Mouse (Mus musculus) midbrain, embryonic 14.5 days (tissue): Measurements from ENCODE around the gene Aldh1a1. TPM values are rescaled to one million over a fixed set of nuclear protein-coding genes. Genes with fewer than 3 reads are reported as not detected.

Experiments used
- ATAC-seq: fragments of 200-750 bp; cut with Nextera tagmentation; 2 replicates; pipeline ENCODE4 v1.8.0; 2017; ENCODE audit warnings: moderate number of reproducible peaks, moderate library complexity; ENCODE audit not compliant: low FRiP score, low TSS enrichment
- DNase-seq: peaks from one replicate; pipeline ENCODE4 v3.0.0-alpha.2; 2015
- H3K27ac ChIP-seq: fragments of 300-500 bp; sonication (generic); replicated peaks from 2 replicates; pipeline ENCODE4 v1.5.1; 2014; ENCODE audit warnings: mild to moderate bottlenecking, low read depth, low read length, moderate library complexity
- H3K27me3 ChIP-seq: fragments of 300-500 bp; sonication (generic); 2 replicates; pipeline ENCODE4 v1.6.1; 2014; ENCODE audit warnings: low read length, control low read depth, mixed read lengths; ENCODE audit not compliant: control insufficient read depth, insufficient read depth
- H3K36me3 ChIP-seq: fragments of 300-500 bp; sonication (generic); 2 replicates; pipeline ENCODE4 v1.6.1; 2014; ENCODE audit warnings: low read length, control low read depth; ENCODE audit not compliant: control insufficient read depth, insufficient read depth
- H3K4me1 ChIP-seq: fragments of 300-500 bp; sonication (generic); 2 replicates; pipeline ENCODE4 v1.6.1; 2014; ENCODE audit warnings: mild to moderate bottlenecking, antibody characterized with exemption, low read length, control low read depth; ENCODE audit not compliant: control insufficient read depth, insufficient read depth
- H3K4me2 ChIP-seq: fragments of 300-500 bp; sonication (generic); 2 replicates; pipeline ENCODE4 v1.6.1; 2014; ENCODE audit warnings: mild to moderate bottlenecking, low read length, moderate library complexity
- H3K4me3 ChIP-seq: fragments of 300-500 bp; sonication (generic); replicated peaks from 2 replicates; pipeline ENCODE4 v1.5.1; 2014; ENCODE audit warnings: low read depth, low read length
- H3K9ac ChIP-seq: fragments of 300-500 bp; sonication (generic); replicated peaks from 2 replicates; pipeline ENCODE4 v1.6.1; 2014; ENCODE audit warnings: mild to moderate bottlenecking, low read length, moderate library complexity
- H3K9me3 ChIP-seq: fragments of 300-500 bp; sonication (generic); 2 replicates; pipeline ENCODE4 v1.6.1; 2016; ENCODE audit warnings: low read length, control low read depth, mixed read lengths; ENCODE audit not compliant: control insufficient read depth
- WGBS: fragments of 180-500 bp; shearing (Covaris S2); extraction: QIAGEN DNeasy Blood & Tissue Kit; methylation state at CpG from one replicate; pipeline ENCODE4 v1.1.7; 2014; 5-methylcytosine and 5-hydroxymethylcytosine counted together
- polyA plus RNA-seq: library from polyadenylated mRNA; unstranded; fragments of >200 nt; fragmentation: Nextera tagmentation; extraction: Ambion mirVana; gene quantifications from 2 replicates; pipeline ENCODE4 v1.2.1, GENCODE M21; 2014

Aldh1a1 gene
- polyA plus RNA-seq, 1 experiment from 2014 or later, result 9.7 TPM

DNA sequence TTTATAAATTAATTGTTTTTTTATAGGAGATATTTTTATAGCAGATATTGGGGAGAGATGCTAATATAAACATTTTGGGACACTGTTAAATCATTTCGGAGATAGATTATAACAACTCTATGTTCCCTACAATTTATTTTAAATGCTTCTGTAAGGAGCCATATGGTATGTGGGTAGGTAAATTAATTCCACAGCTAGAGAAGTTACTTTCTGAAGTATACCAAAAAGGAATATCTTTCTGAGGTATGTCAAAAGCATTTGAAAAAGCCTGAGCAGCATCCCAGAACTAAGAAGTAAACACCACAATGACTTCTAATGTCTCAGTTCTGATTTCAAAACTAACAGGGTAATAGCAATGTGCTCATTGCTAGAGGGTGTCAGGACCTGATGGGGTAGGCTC is 49.4 kb downstream of the Aldh1a1 start:
- no peak overlapping the region for H3K4me2 ChIP-seq
- H3K27me3 ChIP-seq, result no peaks in the 10 kb centered on the region
- H3K4me3 ChIP-seq, result no peak overlapping the region
- WGBS, result 95% methylated on average over 1 of the region's 1 CpGs
- DNase-seq (no peak), ATAC-seq (no peak)
- H3K4me1 ChIP-seq, result no peaks in the 10 kb centered on the region
- H3K9ac ChIP-seq, result no peak overlapping the region
- H3K36me3 ChIP-seq, result no peaks in the 10 kb centered on the region
- H3K27ac ChIP-seq, result no peak overlapping the region
- no peaks in the 10 kb centered on the region for H3K9me3 ChIP-seq

DNA sequence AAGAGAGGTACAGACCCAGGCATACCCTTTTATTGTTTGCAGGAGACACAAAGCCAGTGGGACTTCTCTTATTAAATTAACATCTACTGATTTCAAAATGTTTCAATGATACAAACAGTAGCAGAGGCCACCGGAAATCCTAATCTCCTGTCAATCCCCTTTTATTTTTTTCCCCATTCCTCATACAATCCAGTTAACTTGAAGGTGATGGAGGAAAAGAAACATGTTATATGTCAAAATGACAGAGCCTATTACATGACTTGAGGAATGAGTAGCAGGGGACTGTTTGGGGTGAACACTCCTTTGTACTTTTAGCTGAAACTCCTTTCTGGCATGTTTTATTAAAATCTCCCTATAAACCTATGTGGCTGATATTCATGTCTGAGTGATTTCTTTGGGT is 51.3 kb downstream of the Aldh1a1 start:
- WGBS, result 65% methylated on average over 1 of the region's 1 CpGs
- Histone ChIP-seq H3K4me1 (no peaks in the 10 kb centered on the region), H3K27ac (no peak overlapping the region), H3K36me3 (no peaks in the 10 kb centered on the region), H3K9me3 (no peaks in the 10 kb centered on the region; the same call in 1 of the 2 replicates), H3K4me3 (no peak overlapping the region), H3K27me3 (no peaks in the 10 kb centered on the region), H3K9ac (no peak overlapping the region), H3K4me2 (no peak overlapping the region)
- ATAC-seq (no peak), DNase-seq (no peak)

DNA sequence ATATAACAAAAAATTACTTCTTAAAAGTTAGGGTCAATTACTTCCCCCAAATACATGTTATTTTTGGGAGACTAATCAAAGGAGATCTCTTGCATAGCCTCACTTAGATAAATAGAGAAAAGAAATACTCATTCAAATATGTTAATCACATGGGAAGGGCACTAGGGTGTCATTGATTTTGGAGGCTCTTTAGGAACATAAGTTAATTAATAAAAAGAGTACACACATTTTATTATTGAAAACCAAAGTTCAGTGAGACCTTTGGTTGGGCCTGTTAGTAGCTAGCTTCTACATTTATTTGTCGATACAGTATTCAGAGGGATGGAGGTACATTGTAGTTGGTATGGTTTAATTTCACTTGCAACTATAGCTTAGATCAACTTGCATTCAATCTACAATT is 52.4 kb downstream of the Aldh1a1 start:
- Histone ChIP-seq H3K4me2 (no peak overlapping the region), H3K9me3 (no peaks in the 10 kb centered on the region; the same call in 1 of the 2 replicates), H3K27ac (no peak overlapping the region), H3K27me3 (no peaks in the 10 kb centered on the region), H3K9ac (no peak overlapping the region), H3K4me3 (no peak overlapping the region), H3K36me3 (no peaks in the 10 kb centered on the region), H3K4me1 (no peaks in the 10 kb centered on the region)
- DNase-seq (no peak), ATAC-seq (no peak)
- 94% methylated on average over 1 of the region's 1 CpGs for WGBS

DNA sequence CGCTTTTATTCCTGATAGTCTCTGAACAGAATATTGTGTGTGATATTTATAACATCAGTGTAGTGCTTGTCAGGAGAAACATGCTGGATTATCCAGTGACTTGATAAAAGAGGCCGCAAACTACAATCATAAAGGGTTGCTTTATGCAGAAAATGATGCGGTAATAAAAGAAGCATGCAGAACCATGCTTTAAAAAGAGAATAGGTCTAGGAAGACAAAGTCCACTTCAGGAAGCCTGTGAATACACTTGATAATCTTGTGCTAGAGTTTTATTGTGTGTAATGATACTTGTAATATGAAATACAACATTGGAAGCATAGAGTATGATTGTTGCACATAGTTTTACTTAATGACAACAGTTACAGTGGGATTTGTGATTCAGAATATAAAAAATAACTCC is 54.5 kb downstream of the Aldh1a1 start:
- no peak overlapping the region for H3K4me3 ChIP-seq
- H3K9ac ChIP-seq, result no peak overlapping the region
- ATAC-seq, result no peak
- no peak overlapping the region for H3K27ac ChIP-seq
- no peak for DNase-seq
- no peaks in the 10 kb centered on the region for H3K36me3 ChIP-seq
- H3K4me1 ChIP-seq, result no peaks in the 10 kb centered on the region
- H3K27me3 ChIP-seq, result no peaks in the 10 kb centered on the region
- 87% methylated on average over 3 of the region's 3 CpGs for whole genome bisulfite sequencing
- no peak overlapping the region for H3K4me2 ChIP-seq
- H3K9me3 ChIP-seq, result no peaks in the 10 kb centered on the region; the same call in 1 of the 2 replicates

DNA sequence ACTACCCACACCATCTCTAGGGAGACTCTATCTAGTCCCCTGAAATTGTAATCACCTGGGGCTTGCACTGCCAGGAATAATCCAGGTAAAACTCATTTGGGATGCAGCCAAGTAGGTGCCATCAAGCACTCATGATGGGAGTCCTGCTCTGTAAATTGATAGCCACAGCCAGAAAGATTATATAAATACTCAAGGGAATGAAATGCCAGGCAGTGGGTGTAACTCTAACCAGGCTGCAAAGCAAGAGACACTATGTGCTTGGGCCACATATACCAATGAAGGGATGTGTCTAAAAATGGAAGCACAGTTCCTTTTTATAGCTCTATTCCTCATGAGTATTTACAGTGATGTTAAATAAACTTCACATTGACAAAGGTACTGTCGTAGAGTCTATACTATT is 56.9 kb downstream of the Aldh1a1 start:
- H3K36me3 ChIP-seq, result no peaks in the 10 kb centered on the region
- no peaks in the 10 kb centered on the region for H3K4me1 ChIP-seq
- H3K4me3 ChIP-seq, result no peak overlapping the region
- H3K4me2 ChIP-seq, result no peak overlapping the region
- no peak overlapping the region for H3K27ac ChIP-seq
- peak; percentile 7 for DNase-seq
- no peak for ATAC-seq
- H3K9me3 ChIP-seq, result no peaks in the 10 kb centered on the region; the same call in 1 of the 2 replicates
- no peaks in the 10 kb centered on the region for H3K27me3 ChIP-seq
- H3K9ac ChIP-seq, result no peak overlapping the region
- 98% methylated on average over 1 of the region's 1 CpGs for WGBS

DNA sequence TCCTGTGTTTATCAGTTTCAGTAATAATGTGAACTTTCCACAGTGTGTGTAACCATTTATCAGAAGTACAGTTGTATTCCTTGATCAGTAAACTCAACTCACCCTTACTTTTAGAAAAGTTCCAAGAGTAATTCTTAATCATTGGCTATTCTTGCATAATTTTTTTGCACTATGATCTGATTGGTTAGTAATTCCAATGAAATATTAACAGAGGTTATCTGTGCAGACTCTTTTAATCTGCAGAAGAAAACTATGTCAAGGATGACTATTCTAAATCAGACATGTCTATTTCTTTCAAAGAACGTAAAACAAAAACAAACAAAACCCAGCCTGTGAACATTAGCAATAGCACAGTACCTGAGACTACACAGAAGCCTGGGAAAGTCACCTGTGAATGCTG is 62.9 kb downstream of the Aldh1a1 start:
- Histone ChIP-seq H3K9ac (no peak overlapping the region), H3K4me2 (no peak overlapping the region), H3K27ac (no peak overlapping the region), H3K36me3 (no peaks in the 10 kb centered on the region), H3K27me3 (no peaks in the 10 kb centered on the region), H3K4me1 (no peaks in the 10 kb centered on the region), H3K9me3 (no peaks in the 10 kb centered on the region), H3K4me3 (no peak overlapping the region)
- ATAC-seq, result no peak
- DNase-seq, result no peak
- WGBS, result 93% methylated on average over 1 of the region's 1 CpGs

DNA sequence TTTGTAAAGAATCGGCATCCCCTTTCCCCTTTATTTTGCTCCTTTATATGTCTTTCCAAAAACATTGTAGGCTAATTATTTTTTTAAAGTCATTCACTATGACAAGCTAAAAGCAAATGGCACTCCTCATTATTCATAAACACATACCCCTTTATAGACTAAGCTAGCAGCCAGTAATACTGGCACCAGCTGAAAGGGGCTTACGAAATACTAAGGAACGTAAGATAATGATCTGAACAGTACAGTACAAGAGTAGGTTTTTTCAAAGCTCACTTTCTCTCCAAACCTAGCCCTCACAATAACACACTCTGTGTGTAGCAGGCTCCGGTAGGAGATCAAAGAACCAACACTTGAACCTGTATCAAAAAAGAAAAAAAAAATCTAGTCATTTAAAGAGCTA is 64.7 kb downstream of the Aldh1a1 start:
- 89% methylated on average over 4 of the region's 4 CpGs for WGBS
- H3K36me3 ChIP-seq, result no peaks in the 10 kb centered on the region
- no peak overlapping the region for H3K4me3 ChIP-seq
- H3K27ac ChIP-seq, result no peak overlapping the region
- no peaks in the 10 kb centered on the region for H3K27me3 ChIP-seq
- H3K4me1 ChIP-seq, result no peaks in the 10 kb centered on the region
- DNase-seq (no peak), ATAC-seq (no peak)
- no peak overlapping the region for H3K9ac ChIP-seq
- H3K4me2 ChIP-seq, result no peak overlapping the region
- H3K9me3 ChIP-seq, result no peaks in the 10 kb centered on the region

DNA sequence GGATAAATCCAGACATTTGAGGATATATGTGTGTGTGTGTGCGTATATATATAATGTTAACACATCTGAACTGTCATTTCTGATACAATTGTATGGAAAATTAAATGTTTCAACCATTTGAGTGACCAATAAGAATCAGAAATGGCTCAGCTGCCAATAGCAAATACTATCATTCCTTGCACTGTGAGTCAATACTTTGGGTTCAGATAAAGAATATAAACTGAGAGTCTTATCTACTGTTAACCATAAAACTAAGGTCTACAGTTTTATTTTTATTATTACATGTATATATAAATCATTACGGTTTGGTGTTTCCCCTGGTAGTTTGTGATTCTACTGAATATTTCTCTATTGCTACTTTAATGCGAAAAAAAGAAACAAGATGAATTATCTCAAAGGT is 65.6 kb downstream of the Aldh1a1 start:
- WGBS, result 95% methylated on average over 3 of the region's 3 CpGs
- no peaks in the 10 kb centered on the region for H3K36me3 ChIP-seq
- H3K9me3 ChIP-seq, result no peaks in the 10 kb centered on the region
- H3K4me3 ChIP-seq, result no peak overlapping the region
- H3K27ac ChIP-seq, result no peak overlapping the region
- H3K4me2 ChIP-seq, result no peak overlapping the region
- H3K4me1 ChIP-seq, result no peaks in the 10 kb centered on the region
- no peaks in the 10 kb centered on the region for H3K27me3 ChIP-seq
- no peak overlapping the region for H3K9ac ChIP-seq
- DNase-seq, result no peak
- no peak for ATAC-seq

DNA sequence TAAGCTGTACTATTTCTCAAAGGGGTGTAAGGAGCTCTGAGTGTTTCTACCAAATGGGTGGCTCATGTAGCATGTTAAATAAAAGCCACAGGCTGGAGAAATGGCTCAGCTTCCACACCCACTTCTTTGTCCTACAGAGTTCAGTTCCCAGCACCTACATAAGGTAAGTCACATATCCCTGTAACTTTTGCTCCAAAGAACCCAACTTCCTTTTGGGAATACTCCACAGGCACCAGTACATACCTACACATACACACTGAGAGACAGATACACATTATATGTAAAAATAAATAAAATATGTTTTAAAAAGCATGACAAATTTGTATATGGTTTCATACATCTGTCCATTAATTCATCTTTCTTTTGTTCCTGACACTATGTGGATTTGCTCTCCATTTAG is 66.0 kb downstream of the Aldh1a1 start:
- Histone ChIP-seq H3K27me3 (no peaks in the 10 kb centered on the region), H3K4me3 (no peak overlapping the region), H3K4me2 (no peak overlapping the region), H3K27ac (no peak overlapping the region), H3K9me3 (no peaks in the 10 kb centered on the region), H3K9ac (no peak overlapping the region), H3K4me1 (no peaks in the 10 kb centered on the region), H3K36me3 (no peaks in the 10 kb centered on the region)
- DNase-seq, result no peak
- no peak for ATAC-seq
